Mouse (Mus musculus) embryonic facial prominence, embryonic 13.5 days (tissue): ENCODE data around the gene Aggf1. TPM values are rescaled to one million over a fixed set of nuclear protein-coding genes. Genes with fewer than 3 reads are reported as not detected.

Experiments
- ATAC-seq: fragments of 200-750 bp; cut with Nextera tagmentation; 2 replicates; pipeline ENCODE4 v1.8.0; 2017; ENCODE audit warnings: low read depth; ENCODE audit not compliant: insufficient number of reproducible peaks, insufficient read depth, low FRiP score, low TSS enrichment
- H3K27ac ChIP-seq: fragments of 300-500 bp; sonication (generic); 2 replicates; pipeline ENCODE4 v1.5.1; 2015; ENCODE audit warnings: moderate library complexity, mild to moderate bottlenecking, inconsistent platforms
- H3K27me3 ChIP-seq: fragments of 300-500 bp; sonication (generic); 2 replicates; pipeline ENCODE4 v1.6.1; 2015; ENCODE audit warnings: mild to moderate bottlenecking, inconsistent platforms
- H3K36me3 ChIP-seq: fragments of 300-500 bp; sonication (generic); 2 replicates; pipeline ENCODE4 v1.6.1; 2015; ENCODE audit warnings: mild to moderate bottlenecking, inconsistent platforms
- H3K4me1 ChIP-seq: fragments of 300-500 bp; sonication (generic); 2 replicates; pipeline ENCODE4 v1.6.1; 2015; ENCODE audit warnings: inconsistent platforms
- H3K4me2 ChIP-seq: fragments of 300-500 bp; sonication (generic); 2 replicates; pipeline ENCODE4 v1.6.1; 2015; ENCODE audit warnings: moderate library complexity, mild to moderate bottlenecking, inconsistent platforms
- H3K4me3 ChIP-seq: fragments of 300-500 bp; sonication (generic); 2 replicates; pipeline ENCODE4 v1.5.1; 2015; ENCODE audit warnings: mild to moderate bottlenecking, inconsistent platforms
- H3K9ac ChIP-seq: fragments of 300-500 bp; sonication (generic); 2 replicates; pipeline ENCODE4 v1.6.1; 2015; ENCODE audit warnings: mild to moderate bottlenecking, inconsistent platforms
- H3K9me3 ChIP-seq: fragments of 300-500 bp; sonication (generic); 2 replicates; pipeline ENCODE4 v1.6.1; 2016; ENCODE audit warnings: inconsistent platforms
- WGBS: fragments of 180-500 bp; shearing (Covaris S2); methylation state at CpG from one replicate; pipeline ENCODE4 v1.1.7; 2015; ENCODE audit warnings: mixed read lengths; 5-methylcytosine and 5-hydroxymethylcytosine counted together
- polyA plus RNA-seq: library from polyadenylated mRNA; unstranded; fragments of >200 nt; fragmentation: Nextera tagmentation; extraction: Ambion mirVana; gene quantifications from 2 replicates; pipeline ENCODE4 v1.2.1, GENCODE M21; 2015

Gene Aggf1
- polyA plus RNA-seq, 1 experiment from 2014 or later, result 37.2 TPM

GRCm38 (mm10) chr13:95319153-95319552, 56.0 kb downstream of the Aggf1 start:
- H3K4me2 ChIP-seq, result no peak overlapping the region
- H3K9ac ChIP-seq, result no peak overlapping the region
- H3K36me3 ChIP-seq, result no peaks in the 10 kb centered on the region
- no peak overlapping the region for H3K4me3 ChIP-seq
- WGBS, result 63% methylated on average over 6 of the region's 6 CpGs
- no peaks in the 10 kb centered on the region for H3K9me3 ChIP-seq
- no peak overlapping the region for H3K27ac ChIP-seq
- H3K27me3 ChIP-seq, result no peaks in the 10 kb centered on the region
- ATAC-seq, result no peak
- H3K4me1 ChIP-seq, result peaks cover 21% of the 10 kb centered on the region

DNA sequence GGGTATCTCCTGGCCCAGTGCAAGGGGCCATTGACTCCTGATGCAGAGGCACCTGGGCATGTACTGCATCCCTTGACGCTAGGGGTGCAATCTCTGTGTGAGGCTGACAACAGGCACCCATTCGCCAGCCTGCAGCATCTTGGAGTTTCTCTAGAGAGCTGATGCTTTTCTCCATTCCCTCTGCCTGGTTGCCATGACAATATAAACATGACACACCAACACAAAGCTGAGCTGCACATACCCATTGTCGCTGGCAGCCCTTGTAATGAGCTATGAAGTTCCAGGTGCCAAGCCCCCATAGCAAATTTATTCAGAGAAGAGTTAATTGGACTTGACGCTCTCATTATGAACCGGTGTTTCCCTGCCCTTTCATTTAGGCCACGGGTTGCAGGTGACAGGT, 63.1 kb downstream of the Aggf1 start:
- Histone ChIP-seq H3K4me3 (no peak overlapping the region), H3K36me3 (no peaks in the 10 kb centered on the region), H3K27me3 (no peaks in the 10 kb centered on the region), H3K4me1 (peaks cover 14% of the 10 kb centered on the region), H3K4me2 (no peak overlapping the region), H3K27ac (no peak overlapping the region), H3K9me3 (no peaks in the 10 kb centered on the region), H3K9ac (no peak overlapping the region)
- WGBS, result 77% methylated on average over 6 of the region's 6 CpGs
- ATAC-seq, result no peak

GRCm38 (mm10) chr13:95307100-95307655, 68.0 kb downstream of the Aggf1 start:
- H3K4me3 ChIP-seq, result no peak overlapping the region
- no peak for ATAC-seq
- no peak overlapping the region for H3K9ac ChIP-seq
- 0 out of 2 replicates have a peak, but pooled peaks cover 3% of the 10 kb centered on the region for H3K4me1 ChIP-seq
- WGBS, result 65% methylated on average over 8 of the region's 8 CpGs
- H3K36me3 ChIP-seq, result no peaks in the 10 kb centered on the region
- H3K9me3 ChIP-seq, result no peaks in the 10 kb centered on the region
- H3K4me2 ChIP-seq, result no peak overlapping the region
- H3K27me3 ChIP-seq, result no peaks in the 10 kb centered on the region
- no peak overlapping the region for H3K27ac ChIP-seq

GRCm38 (mm10) chr13:95306596-95306995, 68.6 kb downstream of the Aggf1 start:
- Histone ChIP-seq H3K4me2 (no peak overlapping the region), H3K27ac (no peak overlapping the region)
- 63% methylated on average over 4 of the region's 4 CpGs for WGBS

More at GRCm38 (mm10) chr13:95306596-95306995, 68.6 kb downstream of the Aggf1 start:
- Histone ChIP-seq H3K36me3 (no peaks in the 10 kb centered on the region), H3K27me3 (no peaks in the 10 kb centered on the region), H3K4me1 (0 out of 2 replicates have a peak, but pooled peaks cover 3% of the 10 kb centered on the region), H3K9ac (no peak overlapping the region), H3K9me3 (no peaks in the 10 kb centered on the region), H3K4me3 (no peak overlapping the region)
- ATAC-seq, result no peak

Other genes starting within 250 kb of the Aggf1 start
- gene Pde8b, start 125.0 kb downstream of the Aggf1 start, polyA plus RNA-seq, result 2.6 and 3.8 TPM in 2 replicates
- gene Zbed3, start 51.7 kb downstream of the Aggf1 start, polyA plus RNA-seq, result 75.1 and 84.9 TPM in 2 replicates
- 0.11 and 0.25 TPM in 2 replicates for gene Crhbp, start 69.6 kb upstream of the Aggf1 start, polyA plus RNA-seq
- 3.6 and 4.0 TPM in 2 replicates for gene S100z, start 103.4 kb upstream of the Aggf1 start, polyA plus RNA-seq
- 1.0 and 1.8 TPM in 2 replicates for gene F2rl1, start 149.9 kb upstream of the Aggf1 start, polyA plus RNA-seq
- 92.2 and 100 TPM in 2 replicates for gene F2r, start 243.1 kb upstream of the Aggf1 start, polyA plus RNA-seq